Mouse (Mus musculus): ENCODE results near the gene Rragc. TPM values are rescaled to one million over a fixed set of nuclear protein-coding genes. Genes with fewer than 3 reads are reported as not detected.

The Rragc gene
- polyA plus RNA-seq, 1 experiment from 2014 or later = 54.7 TPM

Other genes with a start within 250 kb of the Rragc start
- 70.5 and 80.5 TPM in 2 replicates for gene Macf1, start 233.1 kb upstream of the Rragc start, polyA plus RNA-seq (2014; fragmentation: Nextera tagmentation; extraction: Ambion mirVana)
- 367 and 408 TPM in 2 replicates for gene Ndufs5, start 199.2 kb upstream of the Rragc start, polyA plus RNA-seq (2014; fragmentation: Nextera tagmentation; extraction: Ambion mirVana)
- gene Akirin1, start 167.1 kb upstream of the Rragc start, polyA plus RNA-seq (2014; fragmentation: Nextera tagmentation; extraction: Ambion mirVana) = 60.2 and 64.0 TPM in 2 replicates
- gene Rhbdl2, start 129.6 kb upstream of the Rragc start, polyA plus RNA-seq (2014; fragmentation: Nextera tagmentation; extraction: Ambion mirVana) = 3.6 and 4.7 TPM in 2 replicates
- not detected in 2 replicates for gene 4933427I04Rik, start 57.8 kb upstream of the Rragc start, polyA plus RNA-seq (2014; fragmentation: Nextera tagmentation; extraction: Ambion mirVana)
- 67.5 and 81.0 TPM in 2 replicates for gene Mycbp, start 12.6 kb upstream of the Rragc start, polyA plus RNA-seq (2014; fragmentation: Nextera tagmentation; extraction: Ambion mirVana)
- not detected in 2 replicates for gene 4930535I16Rik, start 576 bp downstream of the Rragc start, polyA plus RNA-seq (2014; fragmentation: Nextera tagmentation; extraction: Ambion mirVana)